Comparison of ENCODE assay signal across 29 mouse cellular contexts in genomic region chr5:53679651-53680050, GRCm38 (mm10). TPM values are rescaled to one million over a fixed set of nuclear protein-coding genes. Genes with fewer than 3 reads are reported as not detected.
DNase-seq lines count a peak whose midpoint lies in the region; ATAC-seq and TF ChIP-seq lines count a peak whose summit lies in the region.
"Had no signal": no experiment of that assay in that cellular context is flagged by ENCODE, and none has a peak within 500 bp of the region (broad histone marks: within the 10 kb centered on the region; RNA-seq: fewer than 3 reads in every experiment).

No protein-coding gene starts in this region.

- 69% methylated on average over 6 of the region's 6 CpGs for WGBS in hindbrain, embryonic 11.5 days
- 54% methylated on average over 6 of the region's 6 CpGs for WGBS in heart, adult 2 months
- 78% methylated on average over 6 of the region's 6 CpGs for WGBS in hindbrain, embryonic 10.5 days

- H3K36me3 ChIP-seq in hindbrain, embryonic 11.5 days (ENCODE audit: control insufficient read depth, insufficient read depth, low read length), result no peaks in the 10 kb centered on the region
- no peaks in the 10 kb centered on the region for H3K36me3 ChIP-seq in heart, adult 2 months (ENCODE audit: control insufficient read depth, insufficient read depth, low read length)
- no peaks in the 10 kb centered on the region for H3K36me3 ChIP-seq in hindbrain, embryonic 10.5 days
- H3K36me3 ChIP-seq: forebrain, embryonic 10.5 days; heart, embryonic 12.5 days; hindbrain, embryonic 15.5 days; limb, embryonic 13.5 days; liver, embryonic 12.5 days; neural tube, embryonic 15.5 days had no signal

- TF ChIP-seq CTCF in heart, adult 2 months (IDR thresholded peaks at IDR 0.05), result no peak

- no peak for TF ChIP-seq EP300 in heart, adult 2 months (IDR thresholded peaks at IDR 0.05; ENCODE audit: insufficient read depth, low read depth, low read length)

- H3K4me3 ChIP-seq in hindbrain, embryonic 11.5 days (ENCODE audit: low read depth, low read length), result no peak overlapping the region
- H3K4me3 ChIP-seq in heart, adult 2 months, result no peak overlapping the region
- no peak overlapping the region for H3K4me3 ChIP-seq in hindbrain, embryonic 10.5 days
- H3K4me3 ChIP-seq: forebrain, embryonic 10.5 days; heart, embryonic 12.5 days; hindbrain, embryonic 15.5 days; limb, embryonic 13.5 days; liver, embryonic 12.5 days; neural tube, embryonic 15.5 days had no signal

- no peaks in the 10 kb centered on the region for H3K9me3 ChIP-seq in hindbrain, embryonic 11.5 days (ENCODE audit: control insufficient read depth, low read length)
- no peaks in the 10 kb centered on the region for H3K9me3 ChIP-seq in hindbrain, embryonic 10.5 days
- H3K9me3 ChIP-seq: forebrain, embryonic 10.5 days; hindbrain, embryonic 15.5 days; limb, embryonic 13.5 days; liver, embryonic 12.5 days; neural tube, embryonic 15.5 days had no signal

- ATAC-seq in hindbrain, embryonic 11.5 days (ENCODE audit: low FRiP score), result no peak
- ATAC-seq: CD4-positive, CD25-positive, alpha-beta regulatory T cell, adult 4 months; forebrain, postnatal 0 days; liver, embryonic 12.5 days had no signal

- TF ChIP-seq POLR2A in heart, adult 2 months (IDR thresholded peaks at IDR 0.05; ENCODE audit: insufficient read depth, low read depth, low read length), result no peak

- DNase-seq in layer of hippocampus, adult 11-12 months (ENCODE audit: low spot score), result peak; percentile 11
- no peak for DNase-seq in layer of hippocampus, postnatal 14 days (ENCODE audit: low spot score in 2 of 2)
- peak; percentile 21 for DNase-seq in R1 (ENCODE audit: low read depth, low spot score)
- DNase-seq in left cerebral cortex, adult 18-20 months (ENCODE audit: low spot score in 2 of 2), result peak; percentile 21 to 54
- peak; percentile 49 to 60 for DNase-seq in right cerebral cortex, adult 2 months (ENCODE audit: low spot score in 2 of 2)
- no peak for DNase-seq in hindbrain, embryonic 11.5 days (ENCODE audit: low spot score)
- DNase-seq in heart, adult 2 months, result no peak
- DNase-seq in hindbrain, embryonic 10.5 days (ENCODE audit: low spot score), result no peak
- DNase-seq: adrenal gland, postnatal 25 days; cerebellum, adult 9-11 months; forebrain, postnatal 0 days; gastrocnemius, postnatal 14 days; heart, postnatal 10 days; kidney, adult 2 months; kidney, postnatal 10 days; lung, adult 2 months; lung, postnatal 14 days; thymus, adult 2 months had no signal

- no peak overlapping the region for H3K27ac ChIP-seq in hindbrain, embryonic 11.5 days (ENCODE audit: low read depth, low read length)
- no peak overlapping the region for H3K27ac ChIP-seq in heart, adult 2 months
- no peak overlapping the region for H3K27ac ChIP-seq in hindbrain, embryonic 10.5 days
- H3K27ac ChIP-seq: forebrain, embryonic 10.5 days; hindbrain, embryonic 15.5 days; limb, embryonic 13.5 days; liver, embryonic 12.5 days; neural tube, embryonic 15.5 days had no signal

- intact Hi-C loops in heart, adult 2 months (cut with DNase I), result loop anchor here (10.0 kb wide), 1 partner anchor 435 kb away; no protein-coding TSS in a partner anchor

- no peak overlapping the region for H3K9ac ChIP-seq in hindbrain, embryonic 11.5 days (ENCODE audit: low read depth, low read length)
- no peak overlapping the region for H3K9ac ChIP-seq in heart, adult 2 months (ENCODE audit: low read depth, low read length)
- H3K9ac ChIP-seq: forebrain, postnatal 0 days; heart, embryonic 12.5 days; hindbrain, embryonic 15.5 days; limb, embryonic 13.5 days; liver, embryonic 12.5 days; neural tube, embryonic 15.5 days had no signal

- no peaks in the 10 kb centered on the region for H3K79me2 ChIP-seq in heart, adult 2 months (replicated peaks; ENCODE audit: control insufficient read depth, insufficient read depth, low read length)

- H3K27me3 ChIP-seq in hindbrain, embryonic 11.5 days (ENCODE audit: control insufficient read depth, insufficient read depth, low read length), result no peaks in the 10 kb centered on the region
- H3K27me3 ChIP-seq in heart, adult 2 months (ENCODE audit: control insufficient read depth, insufficient read depth, low read length), result no peaks in the 10 kb centered on the region
- no peaks in the 10 kb centered on the region for H3K27me3 ChIP-seq in hindbrain, embryonic 10.5 days (ENCODE audit: insufficient read depth, poor library complexity, severe bottlenecking)
- H3K27me3 ChIP-seq: hindbrain, embryonic 15.5 days; limb, embryonic 13.5 days; neural tube, embryonic 15.5 days had no signal

- no peaks in the 10 kb centered on the region for H3K4me1 ChIP-seq in hindbrain, embryonic 11.5 days (replicated peaks; ENCODE audit: control insufficient read depth, insufficient read depth, low read length)
- no peaks in the 10 kb centered on the region for H3K4me1 ChIP-seq in heart, adult 2 months (ENCODE audit: control insufficient read depth, insufficient read depth, low read length)
- peaks cover 7% of the 10 kb centered on the region; the same call in 1 of the 2 replicates for H3K4me1 ChIP-seq in hindbrain, embryonic 10.5 days (replicated peaks)
- H3K4me1 ChIP-seq: limb, embryonic 13.5 days; liver, embryonic 12.5 days had no signal

- no peak overlapping the region for H3K4me2 ChIP-seq in hindbrain, embryonic 11.5 days (replicated peaks; ENCODE audit: low read depth, low read length)
- H3K4me2 ChIP-seq: heart, embryonic 12.5 days; hindbrain, embryonic 15.5 days; limb, embryonic 13.5 days; liver, embryonic 12.5 days; midbrain, embryonic 11.5 days; neural tube, embryonic 15.5 days had no signal

RNA-seq across cellular contexts. Expression of gene Cckar, which starts 27.9 kb away (rescaled TPM):
- total RNA-seq in layer of hippocampus, postnatal 14 days (2021), result under 1 TPM; 0.12 to 0.14 TPM
- under 1 TPM in 1 of 2 experiments, not detected in 1; 0.33 TPM for total RNA-seq in left cerebral cortex, adult 18-20 months (2021)
- polyA plus RNA-seq in hindbrain, embryonic 11.5 days (2014; fragmentation: Nextera tagmentation; extraction: Ambion mirVana), result 1.8 and 1.9 TPM in 2 replicates
- total RNA-seq in heart, adult 2 months (2021), result not detected
- 0.90 TPM in 1 of 2 replicates, not detected in the other for polyA plus RNA-seq in heart, adult 2 months (2012; rRNA removed)
- 0.84 and 1.2 TPM in 2 replicates for polyA plus RNA-seq in hindbrain, embryonic 10.5 days (2016; fragmentation: Nextera tagmentation; extraction: Ambion mirVana)
- total RNA-seq: gastrocnemius, postnatal 14 days; heart, postnatal 10 days; layer of hippocampus, postnatal 36 days; megakaryocyte progenitor cell, adult 5-6 weeks had no signal
- polyA plus RNA-seq: CD4-positive, CD25-positive, alpha-beta regulatory T cell, adult 4 months; cortical plate, adult 2 months had no signal

Comparison
In these comparisons a context has a peak if more than half of its experiments do, and no peak if none do; other contexts are left out.
1. DNase-seq: peak in layer of hippocampus, adult 11-12 months (single experiment), R1 (single experiment), left cerebral cortex, adult 18-20 months (2 of 2) and right cerebral cortex, adult 2 months (2 of 2); none in layer of hippocampus, postnatal 14 days (0 of 2), hindbrain, embryonic 11.5 days (single experiment), heart, adult 2 months (0 of 2) and hindbrain, embryonic 10.5 days (single experiment).